Mouse (Mus musculus): ENCODE data around the gene Sfxn4. TPM values are rescaled to one million over a fixed set of nuclear protein-coding genes. Genes with fewer than 3 reads are reported as not detected.

Gene Sfxn4
- polyA plus RNA-seq, 2 experiments: 9.7 to 11.2 TPM

DNA sequence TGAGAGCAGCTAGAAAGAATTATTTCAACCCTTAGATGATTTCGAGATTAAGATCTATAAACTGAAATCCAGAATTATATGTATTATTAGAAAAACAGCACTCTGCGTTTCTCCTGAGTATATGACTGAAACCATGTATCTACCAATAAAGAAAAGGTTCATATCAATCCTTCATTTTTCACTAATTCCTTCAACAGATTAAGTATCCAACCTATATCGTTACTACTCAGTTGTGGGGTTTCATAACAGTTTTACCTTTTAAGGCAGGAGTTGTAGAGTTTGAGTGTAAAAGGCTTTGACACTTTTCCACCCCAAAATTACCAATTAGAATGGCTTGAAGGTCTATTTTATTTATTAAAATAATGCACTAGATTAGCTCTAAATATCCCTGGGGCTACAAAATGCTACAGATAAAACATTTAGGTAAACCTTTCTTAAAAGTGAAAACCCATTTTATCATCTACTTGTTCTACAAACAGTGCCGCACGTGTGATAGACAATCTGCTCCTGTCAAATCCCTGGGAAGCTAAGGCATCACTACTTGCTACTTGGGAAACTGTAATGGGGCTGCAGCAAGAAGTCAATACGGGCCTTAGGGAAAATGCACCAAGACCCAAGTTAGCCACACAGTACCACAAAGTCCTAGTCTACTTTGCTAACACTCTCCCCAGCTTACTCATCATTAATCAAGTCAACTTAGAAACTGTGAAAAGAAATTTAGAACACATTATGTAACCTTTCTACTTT is 72.9 kb downstream of the Sfxn4 start:
- H3K36me3 ChIP-seq (ENCODE audit: control insufficient read depth, insufficient read depth, low read length): 0 out of 2 replicates have a peak, but pooled peaks cover 3% of the 10 kb centered on the region
- H3K9ac ChIP-seq (ENCODE audit: low read depth, low read length, severe bottlenecking): peak overlapping the region; percentile 31
- 41% methylated on average over 6 of the region's 6 CpGs for whole genome bisulfite sequencing
- DNase-seq (ENCODE audit: low spot score) (no peak), ATAC-seq (ENCODE audit: low FRiP score, low read depth) (no peak)
- H3K27ac ChIP-seq (replicated peaks; ENCODE audit: low read depth, low read length): no peak overlapping the region
- H3K27me3 ChIP-seq (ENCODE audit: control insufficient read depth, insufficient read depth, low read length): no peaks in the 10 kb centered on the region
- peak overlapping the region; percentile 49 for H3K4me2 ChIP-seq (replicated peaks; ENCODE audit: low read depth, low read length, severe bottlenecking)
- no peak for TF ChIP-seq POLR2A (IDR thresholded peaks at IDR 0.05; ENCODE audit: borderline replicate concordance, extremely low read depth, insufficient read depth, insufficient read length)
- H3K4me3 ChIP-seq (replicated peaks; ENCODE audit: low read length): peak overlapping the region; percentile 99
- H3K4me1 ChIP-seq (ENCODE audit: control insufficient read depth, insufficient read depth, low read length): peaks cover 16% of the 10 kb centered on the region
- H3K9me3 ChIP-seq (ENCODE audit: control insufficient read depth, low read length): no peaks in the 10 kb centered on the region

DNA sequence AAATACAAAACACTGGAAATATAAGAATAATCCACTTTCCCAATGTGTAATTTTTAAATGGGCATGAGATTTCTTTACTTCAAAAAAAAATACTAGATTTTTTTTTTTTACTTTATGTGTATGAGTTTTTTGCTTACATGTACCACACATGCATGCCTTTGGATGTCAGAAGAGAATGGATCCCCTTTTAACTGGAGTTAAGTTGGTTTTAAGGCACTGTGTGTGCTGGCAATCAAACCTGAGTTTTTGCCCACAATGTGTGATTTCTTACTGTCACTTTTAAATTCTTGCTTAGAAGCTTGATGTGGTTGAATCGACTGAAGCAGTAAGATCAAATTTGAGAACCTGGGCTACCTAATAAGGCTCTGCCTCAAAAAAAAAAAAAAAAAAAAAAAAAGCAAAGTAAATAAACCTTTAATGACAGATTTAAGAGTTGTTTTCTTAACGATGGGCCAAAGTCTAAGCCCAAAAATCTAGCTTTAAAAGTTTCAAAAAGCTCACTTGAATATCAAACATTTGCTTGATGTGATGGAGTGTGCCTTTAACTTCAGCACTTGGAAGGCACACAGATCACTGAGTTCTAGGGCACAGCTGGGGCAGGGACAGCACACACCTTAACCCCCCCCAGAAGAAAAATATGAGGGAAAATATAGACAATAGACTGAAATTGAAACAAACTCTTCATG is 73.7 kb downstream of the Sfxn4 start:
- H3K4me2 ChIP-seq (replicated peaks; ENCODE audit: low read depth, low read length, severe bottlenecking): peak overlapping the region; percentile 24; the same call in 1 of the 2 replicates
- no peak for ATAC-seq (ENCODE audit: low FRiP score, low read depth)
- H3K27me3 ChIP-seq (ENCODE audit: control insufficient read depth, insufficient read depth, low read length): no peaks in the 10 kb centered on the region
- H3K27ac ChIP-seq (replicated peaks; ENCODE audit: low read depth, low read length): no peak overlapping the region
- 0 out of 2 replicates have a peak, but pooled peaks cover 3% of the 10 kb centered on the region for H3K36me3 ChIP-seq (ENCODE audit: control insufficient read depth, insufficient read depth, low read length)
- no peak for DNase-seq (ENCODE audit: low spot score)
- peaks cover 20% of the 10 kb centered on the region for H3K4me1 ChIP-seq (ENCODE audit: control insufficient read depth, insufficient read depth, low read length)
- H3K4me3 ChIP-seq (replicated peaks; ENCODE audit: low read length): no peak overlapping the region
- H3K9ac ChIP-seq (ENCODE audit: low read depth, low read length, severe bottlenecking): no peak overlapping the region
- WGBS: 38% methylated on average over 2 of the region's 2 CpGs
- H3K9me3 ChIP-seq (ENCODE audit: control insufficient read depth, low read length): no peaks in the 10 kb centered on the region
- no peak for TF ChIP-seq POLR2A (IDR thresholded peaks at IDR 0.05; ENCODE audit: borderline replicate concordance, extremely low read depth, insufficient read depth, insufficient read length)

Other genes starting within 250 kb of the Sfxn4 start
- 1.5 and 1.7 TPM in 2 replicates for gene Nanos1, start 105.5 kb downstream of the Sfxn4 start, polyA plus RNA-seq (2012; rRNA removed)
- gene Nanos1, start 105.5 kb downstream of the Sfxn4 start, polyA plus RNA-seq (2014; fragmentation: Nextera tagmentation; extraction: Ambion mirVana): 1.5 and 1.9 TPM in 2 replicates
- 75.3 and 122 TPM in 2 replicates for gene Eif3a, start 70.8 kb downstream of the Sfxn4 start, polyA plus RNA-seq (2012; rRNA removed)
- gene Eif3a, start 70.8 kb downstream of the Sfxn4 start, polyA plus RNA-seq (2014; fragmentation: Nextera tagmentation; extraction: Ambion mirVana): 162 and 163 TPM in 2 replicates
- gene Fam45a, start 49.9 kb downstream of the Sfxn4 start, polyA plus RNA-seq (2012; rRNA removed): 29.3 and 37.8 TPM in 2 replicates
- gene Fam45a, start 49.9 kb downstream of the Sfxn4 start, polyA plus RNA-seq (2014; fragmentation: Nextera tagmentation; extraction: Ambion mirVana): 42.6 and 43.9 TPM in 2 replicates
- 80.9 and 83.8 TPM in 2 replicates for gene Prdx3, start 13.1 kb upstream of the Sfxn4 start, polyA plus RNA-seq (2012; rRNA removed)
- gene Prdx3, start 13.1 kb upstream of the Sfxn4 start, polyA plus RNA-seq (2014; fragmentation: Nextera tagmentation; extraction: Ambion mirVana): 103 and 109 TPM in 2 replicates
- 3.5 and 3.8 TPM in 2 replicates for gene Grk5, start 28.3 kb upstream of the Sfxn4 start, polyA plus RNA-seq (2012; rRNA removed)
- gene Grk5, start 28.3 kb upstream of the Sfxn4 start, polyA plus RNA-seq (2014; fragmentation: Nextera tagmentation; extraction: Ambion mirVana): 2.7 and 3.2 TPM in 2 replicates

All from limb, embryonic 14.5 days (tissue).